Mouse (Mus musculus): ENCODE measurements around the gene Ak9. TPM values are rescaled to one million over a fixed set of nuclear protein-coding genes. Genes with fewer than 3 reads are reported as not detected.
A peak's percentile ranks its signal among the peaks of the same experiment; 100 is the strongest.
"Not testable (repeated sequence)": the region's sequence is repeated elsewhere in the genome, so short reads cannot be mapped to it uniquely, and the experiment has no call there.

The Ak9 gene
- total RNA-seq, 4 experiments from 2014 or later, result 0.03 TPM; not detected in 2

DNA sequence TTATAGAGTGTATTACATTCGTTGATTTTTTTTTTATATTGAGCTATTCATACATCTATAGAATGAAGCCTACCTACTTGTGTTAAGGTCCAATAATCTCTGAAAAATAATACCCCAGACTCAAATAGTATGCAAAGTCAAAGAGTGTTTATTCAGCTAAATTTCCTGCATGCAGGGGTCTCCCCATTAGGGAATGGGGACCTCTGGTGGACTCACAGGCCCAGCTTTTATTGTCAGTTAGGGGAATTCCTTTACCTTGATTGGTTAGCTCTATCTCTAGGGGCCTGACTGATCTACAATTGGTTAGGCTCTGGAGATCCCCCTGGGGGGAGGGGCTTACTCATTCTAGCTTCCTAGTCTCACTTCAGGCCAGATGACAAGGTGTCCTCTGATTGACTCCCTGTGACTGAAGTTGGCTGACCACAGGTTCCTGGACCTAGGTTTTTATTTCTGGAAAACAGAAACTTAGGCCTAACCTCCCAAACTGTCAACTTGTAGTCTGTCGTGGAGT, 28.8 kb downstream of the Ak9 start:
- no peak for DNase-seq (ENCODE audit: low spot score)

DNA sequence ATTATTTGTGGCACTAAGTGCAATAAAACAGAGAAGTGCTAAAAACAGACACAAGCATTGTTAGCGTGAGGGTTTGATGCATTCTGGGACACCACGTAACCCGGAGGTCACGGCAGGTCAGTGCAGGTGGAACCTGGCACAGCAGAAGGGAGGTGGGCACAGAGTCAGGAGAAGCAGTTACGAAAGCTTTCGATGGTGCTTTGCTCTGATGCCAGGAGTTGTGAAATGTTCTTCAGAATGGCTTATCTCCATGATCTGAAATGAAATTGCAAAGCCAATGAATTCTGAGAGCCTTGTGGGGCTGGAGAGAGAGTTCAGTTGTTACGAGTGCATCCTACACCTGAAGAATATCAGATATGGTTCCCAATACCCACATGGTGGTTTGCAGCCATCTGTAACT, 37.6 kb downstream of the Ak9 start:
- DNase-seq (ENCODE audit: low spot score), result no peak

DNA sequence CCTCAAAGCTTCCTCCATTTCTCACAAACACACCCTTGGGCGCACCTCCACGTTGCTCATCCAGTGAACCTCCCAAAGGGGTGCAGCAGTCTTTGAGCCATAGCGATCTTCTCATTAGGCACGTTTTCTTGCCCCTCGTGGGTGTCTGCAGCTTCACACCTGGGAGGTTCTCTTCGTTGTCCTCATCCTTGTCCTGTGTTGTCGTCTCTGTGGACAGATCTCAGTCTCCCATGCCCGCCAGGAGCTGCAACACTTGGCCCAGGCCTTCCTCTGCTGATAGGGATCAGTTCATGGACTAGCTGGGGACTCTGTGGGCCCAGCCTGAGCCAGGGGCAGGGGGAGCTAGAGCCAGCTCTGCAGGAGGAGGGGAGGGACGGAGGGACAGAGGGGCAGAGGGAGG, 61.3 kb downstream of the Ak9 start:
- no peak for DNase-seq (ENCODE audit: low spot score)

DNA sequence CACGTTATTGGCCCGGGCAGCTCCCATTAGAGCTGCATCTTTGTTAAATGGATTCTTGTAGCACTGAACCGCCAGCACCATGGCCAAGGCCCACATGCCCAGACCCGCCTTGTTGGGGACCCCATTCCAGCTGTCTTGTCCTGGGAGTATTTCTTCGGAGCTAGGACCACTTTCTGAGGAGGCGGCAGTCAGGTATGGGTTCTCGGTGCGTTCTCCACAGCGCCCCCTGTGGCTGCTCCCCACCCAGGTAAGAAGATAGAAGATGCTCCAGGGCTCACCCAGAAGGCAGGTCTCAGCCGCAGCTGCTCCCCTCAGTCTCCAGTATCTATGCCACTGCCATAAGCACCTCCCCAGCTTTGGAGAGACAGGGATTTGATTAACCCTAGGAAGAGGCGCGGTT, 76.7 kb downstream of the Ak9 start:
- no peak for DNase-seq (ENCODE audit: low spot score)

DNA sequence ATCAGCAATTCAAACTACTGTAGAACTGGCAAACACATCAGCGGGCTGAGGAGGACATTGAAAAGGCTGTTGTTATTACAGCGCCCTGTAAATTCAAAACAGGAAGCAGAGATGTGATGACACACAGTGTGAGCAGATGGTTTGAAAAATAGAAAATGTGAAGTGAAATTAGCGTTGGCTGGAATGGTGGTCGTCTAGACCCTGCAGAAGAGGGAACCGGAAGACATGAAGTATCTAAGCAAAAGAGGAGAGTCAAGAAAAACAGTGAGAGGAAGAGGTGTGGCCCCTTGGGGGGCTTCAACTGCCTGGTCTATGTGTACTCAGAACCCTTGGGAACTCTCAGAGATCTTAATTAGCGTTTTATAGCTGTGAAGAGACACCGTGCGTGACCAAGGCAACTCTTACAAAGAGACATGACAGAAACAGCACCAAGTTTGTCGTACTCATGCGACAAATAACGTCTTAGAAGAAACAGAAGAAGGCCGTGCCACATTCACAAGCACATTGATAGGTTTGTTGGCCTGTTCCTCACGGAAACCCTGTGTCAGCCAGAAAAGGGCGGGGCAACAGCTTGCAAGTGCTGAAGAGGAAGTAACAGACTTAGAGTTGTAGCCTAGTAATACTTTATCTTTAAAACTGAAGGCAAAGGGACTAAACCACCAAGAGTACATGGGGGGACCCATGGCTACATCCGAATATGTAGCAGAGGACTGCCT, 81.9 kb downstream of the Ak9 start:
- peak; percentile 41 for DNase-seq (ENCODE audit: low spot score)

DNA sequence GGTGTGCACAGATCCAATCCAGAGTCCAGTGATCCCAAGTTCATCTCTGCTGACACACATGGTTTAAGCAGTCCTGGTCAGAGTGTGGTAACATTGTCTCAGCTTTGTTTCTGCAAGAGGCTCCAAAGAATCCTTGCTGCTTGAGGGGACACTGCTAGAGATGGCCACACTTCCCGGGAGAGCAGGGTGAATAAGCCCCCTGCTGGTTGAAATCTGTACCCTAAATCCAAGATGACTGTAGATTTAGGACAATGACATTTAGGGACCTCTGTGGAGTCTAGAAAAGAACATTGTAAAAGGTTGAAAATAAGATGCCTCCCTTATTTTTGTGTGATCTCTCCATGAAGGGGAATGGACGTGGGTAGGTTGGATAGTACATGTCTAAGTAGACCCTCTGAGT, 89.8 kb downstream of the Ak9 start:
- DNase-seq (ENCODE audit: low spot score), result no peak

DNA sequence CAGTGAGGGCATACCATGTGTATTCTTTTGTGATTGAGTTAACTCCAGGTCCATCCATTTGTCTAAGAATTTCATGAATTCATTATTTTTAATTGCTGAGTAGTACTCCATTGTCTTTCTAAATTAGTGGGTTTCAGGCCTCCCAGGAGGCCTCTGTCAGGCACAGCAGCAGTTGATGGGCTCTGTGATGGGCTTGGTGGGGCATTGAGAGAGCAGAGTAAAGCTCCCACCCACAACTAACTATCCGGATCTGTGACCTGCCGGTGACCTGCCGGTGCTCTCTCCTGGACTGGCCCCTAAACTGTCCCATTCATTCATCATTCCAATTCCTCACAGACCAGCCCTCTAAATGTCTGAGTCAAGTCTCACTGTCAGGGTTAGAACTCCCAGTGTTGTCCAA, 97.3 kb downstream of the Ak9 start:
- DNase-seq (ENCODE audit: low spot score), result no peak

DNA sequence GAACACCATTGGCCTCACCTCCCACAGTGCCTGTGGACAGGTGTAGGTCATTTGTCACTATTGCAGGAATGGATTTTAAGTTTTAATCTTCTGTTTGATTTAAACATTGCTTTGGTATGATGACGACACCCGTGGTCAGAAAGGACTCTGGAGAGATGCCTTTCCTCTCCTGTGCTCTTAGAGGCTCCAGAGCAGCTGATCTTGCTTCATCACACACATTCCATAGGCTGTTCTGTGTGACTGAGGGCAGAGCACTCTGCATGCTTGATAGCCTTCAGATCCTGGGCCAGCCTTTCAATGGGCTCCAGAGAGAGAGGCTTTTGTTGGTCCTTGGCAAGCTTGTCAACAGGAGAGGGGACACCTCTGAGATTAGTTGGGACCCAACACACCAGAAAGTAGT, 99.6 kb downstream of the Ak9 start:
- no peak for DNase-seq (ENCODE audit: low spot score)

DNA sequence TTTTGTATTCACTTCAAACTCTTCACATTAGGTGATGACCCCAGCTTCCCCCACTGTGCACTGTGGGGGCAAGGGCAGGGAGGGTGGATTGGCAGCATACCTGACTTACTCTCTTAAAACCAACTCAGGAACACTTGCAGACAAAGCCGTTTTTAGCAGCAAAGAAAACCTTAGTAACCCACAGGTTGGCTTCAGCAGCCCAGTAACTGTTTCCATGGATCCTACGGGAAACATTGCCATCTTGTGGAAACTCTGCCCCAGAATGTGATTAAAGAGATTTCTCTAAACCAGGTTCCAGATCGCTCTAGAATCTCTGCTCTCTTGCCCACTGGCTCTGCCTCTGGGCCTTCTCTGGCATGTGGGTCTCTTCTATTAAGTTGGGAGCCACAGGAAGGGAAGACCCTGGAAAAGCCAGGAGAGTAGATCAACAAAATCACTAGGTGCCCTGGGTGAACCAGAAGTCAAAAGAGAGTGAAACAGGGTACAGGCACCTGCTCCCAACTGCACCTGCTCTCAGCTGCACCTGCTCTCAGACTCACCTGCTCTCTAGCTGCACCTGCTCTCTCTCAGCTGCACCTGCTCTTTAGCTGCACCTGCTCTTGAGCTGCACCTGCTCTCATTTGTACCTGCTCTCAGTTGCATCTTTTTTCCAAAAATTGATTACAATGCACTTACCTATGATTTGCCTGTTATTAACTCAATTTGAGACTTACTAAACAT, 100.3 kb downstream of the Ak9 start:
- no peak for DNase-seq (ENCODE audit: low spot score)

DNA sequence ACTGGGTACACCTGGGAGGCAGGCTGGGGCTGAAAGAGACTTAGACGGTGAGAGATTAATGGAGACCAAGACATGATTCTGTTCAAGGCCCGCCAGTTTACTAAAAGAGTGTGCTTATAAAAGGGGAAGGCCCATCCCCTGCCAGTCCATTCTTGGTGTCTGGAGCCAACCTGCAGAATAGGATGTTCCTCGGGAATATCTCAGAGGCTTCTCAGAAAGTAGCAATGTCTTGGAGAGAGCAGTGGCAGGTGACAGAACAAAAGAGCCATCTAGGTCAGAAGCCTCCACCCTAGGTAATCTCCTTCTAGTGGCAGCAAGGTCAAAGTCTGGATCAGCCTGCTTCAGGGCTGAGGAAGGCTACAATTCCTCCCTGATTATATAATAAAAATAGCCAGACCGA, 106.4 kb downstream of the Ak9 start:
- not testable (repeated sequence) for DNase-seq (ENCODE audit: low spot score)

DNA sequence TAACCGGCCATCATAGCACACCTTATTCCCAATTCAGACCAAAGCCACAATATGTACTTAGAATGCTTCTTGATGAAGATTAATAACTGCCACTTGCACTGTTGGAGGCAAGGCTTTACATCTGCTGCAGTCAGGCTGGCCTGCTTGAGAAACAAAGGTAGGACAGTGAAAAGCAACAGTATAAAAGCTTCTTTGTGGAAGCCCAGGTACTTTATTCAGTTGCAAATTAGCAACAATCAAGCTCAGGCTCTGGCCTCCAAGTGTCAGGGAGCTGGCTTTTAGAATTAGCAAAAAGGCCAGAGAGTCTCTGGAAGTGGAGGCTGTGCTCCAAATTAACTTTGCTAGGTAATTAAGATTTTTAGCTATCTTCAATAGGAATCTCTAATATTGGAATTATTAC, 107.0 kb downstream of the Ak9 start:
- not testable (repeated sequence) for DNase-seq (ENCODE audit: low spot score)

DNA sequence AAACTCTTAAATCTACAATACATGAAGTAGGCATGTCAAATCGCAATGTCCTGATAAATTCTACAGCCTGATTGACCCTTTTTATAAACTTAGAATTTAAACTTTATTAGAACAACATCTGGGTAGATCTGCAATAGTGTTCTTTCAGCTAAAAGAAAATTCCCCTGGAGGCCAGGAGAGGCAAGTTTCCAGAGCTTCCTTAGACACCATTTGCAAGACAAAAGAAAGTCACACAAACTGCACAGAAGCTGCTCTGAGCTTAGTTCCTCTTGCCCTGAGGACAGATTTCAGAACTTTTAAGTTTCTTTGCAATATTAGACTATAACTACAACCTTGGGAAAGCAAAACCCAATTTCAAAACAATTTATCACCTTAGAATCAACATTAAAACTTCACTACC, 109.7 kb downstream of the Ak9 start:
- not testable (repeated sequence) for DNase-seq (ENCODE audit: low spot score)

DNA sequence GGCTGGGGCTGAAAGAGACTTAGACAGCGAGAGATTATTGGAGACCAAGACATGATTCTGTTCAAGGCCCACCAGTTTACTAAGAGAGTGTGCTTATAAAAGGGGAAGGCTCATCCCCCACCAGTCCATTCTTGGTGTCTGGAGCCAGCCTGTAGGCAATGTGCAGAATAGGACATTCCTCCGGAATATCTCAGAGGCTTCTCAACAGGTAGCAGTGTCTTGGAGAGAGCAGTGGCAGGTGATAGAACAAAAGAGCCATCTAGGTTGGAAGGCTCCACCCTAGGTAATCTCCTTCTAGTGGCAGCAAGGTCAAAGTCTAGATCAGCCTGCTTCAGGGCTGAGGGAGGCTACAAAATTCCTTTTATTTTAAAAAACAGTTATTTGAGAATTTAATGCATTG, 111.6 kb downstream of the Ak9 start:
- not testable (repeated sequence) for DNase-seq (ENCODE audit: low spot score)

DNA sequence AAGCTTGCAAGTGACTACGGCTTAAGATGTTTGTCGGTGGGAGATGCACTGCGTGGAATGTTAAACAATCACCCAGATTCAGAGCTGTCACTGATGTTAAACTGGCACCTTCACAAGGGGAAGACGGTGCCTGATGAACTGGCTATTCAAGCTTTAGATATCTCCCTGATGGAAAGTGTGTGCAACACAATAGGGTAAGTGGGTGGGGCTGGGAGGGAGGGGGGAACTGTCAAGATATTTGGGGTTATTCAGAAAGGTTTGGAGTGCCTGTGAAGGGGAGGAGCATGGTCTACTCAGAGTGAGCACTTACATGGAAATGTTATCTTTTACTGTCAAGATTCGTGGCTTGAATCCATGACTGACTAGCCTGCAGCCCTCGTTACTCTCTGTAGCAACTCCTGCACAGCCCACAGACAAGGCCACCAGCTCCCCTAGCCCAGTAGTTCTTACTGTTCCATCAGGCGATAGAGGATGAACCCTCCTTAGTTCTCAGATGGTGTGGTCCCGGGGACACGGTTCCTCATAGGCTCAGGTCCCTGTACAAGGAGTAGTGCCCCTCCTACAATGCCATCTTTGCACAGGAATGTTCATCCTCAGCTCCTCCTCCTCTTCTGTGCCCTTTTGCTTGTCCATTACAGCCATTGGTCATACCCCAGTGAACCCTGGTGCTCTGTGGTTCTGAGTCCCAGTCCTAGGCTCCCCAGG, 116.9 kb downstream of the Ak9 start:
- DNase-seq (ENCODE audit: low spot score), result no peak

DNA sequence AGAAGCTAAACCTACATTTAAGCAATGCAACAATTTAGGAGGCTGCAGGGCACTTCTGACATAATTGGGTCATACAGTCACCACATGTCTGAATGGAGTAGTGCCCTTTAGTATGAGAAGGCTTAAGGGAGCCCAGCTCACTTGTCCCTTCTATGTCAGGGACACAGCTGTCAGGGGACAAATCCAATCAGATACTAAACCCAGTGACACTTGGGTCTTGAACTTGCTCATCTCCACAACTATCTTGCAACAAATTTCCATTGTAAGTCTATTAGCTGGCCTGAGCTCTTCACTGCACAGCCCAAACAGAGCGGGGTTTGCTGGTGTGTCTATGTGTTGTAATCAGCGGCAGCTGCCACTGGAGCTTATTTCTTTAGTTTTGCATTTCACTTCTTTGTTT, 119.9 kb downstream of the Ak9 start:
- no peak for DNase-seq (ENCODE audit: low spot score)

DNA sequence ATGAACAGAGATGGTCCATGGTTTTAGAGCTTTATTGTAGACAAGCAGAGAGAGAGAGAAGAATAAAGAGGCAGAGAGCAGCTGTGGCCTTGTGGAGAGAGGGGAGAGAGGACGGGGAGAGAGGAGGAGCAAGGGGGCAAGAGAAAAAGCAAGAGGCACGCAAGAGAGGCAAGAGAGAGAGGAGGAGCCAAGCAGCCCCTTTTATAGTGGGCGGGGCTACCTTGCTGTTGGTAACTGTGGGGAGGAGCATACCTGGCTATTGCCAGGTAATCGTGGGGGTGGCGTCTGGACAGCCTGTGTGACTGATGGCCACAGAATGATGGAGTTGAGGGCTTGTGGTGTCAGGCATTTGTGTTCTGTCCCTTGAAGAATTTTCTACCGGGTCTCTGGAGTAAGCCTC, 122.6 kb downstream of the Ak9 start:
- no peak for DNase-seq (ENCODE audit: low spot score)

DNA sequence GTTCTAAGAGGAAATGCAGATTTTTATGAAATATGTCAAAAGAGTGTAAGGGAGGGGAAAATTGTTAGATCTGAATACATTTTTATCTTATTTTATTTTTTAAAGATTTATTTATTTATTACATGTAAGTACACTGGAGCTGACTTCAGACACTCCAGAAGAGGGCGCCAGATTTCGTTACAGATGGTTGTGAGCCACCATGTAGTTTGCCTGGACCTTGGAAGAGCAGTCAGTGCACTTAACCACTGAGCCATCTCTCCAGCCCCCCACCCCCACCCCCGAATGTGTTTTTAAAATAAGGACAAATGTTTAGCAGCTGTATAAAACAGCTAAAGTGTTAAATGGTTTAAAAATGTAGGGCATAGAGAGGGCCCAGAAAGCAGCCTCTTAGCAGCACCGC, 130.8 kb downstream of the Ak9 start:
- DNase-seq (ENCODE audit: low spot score), result peak; percentile 62

DNA sequence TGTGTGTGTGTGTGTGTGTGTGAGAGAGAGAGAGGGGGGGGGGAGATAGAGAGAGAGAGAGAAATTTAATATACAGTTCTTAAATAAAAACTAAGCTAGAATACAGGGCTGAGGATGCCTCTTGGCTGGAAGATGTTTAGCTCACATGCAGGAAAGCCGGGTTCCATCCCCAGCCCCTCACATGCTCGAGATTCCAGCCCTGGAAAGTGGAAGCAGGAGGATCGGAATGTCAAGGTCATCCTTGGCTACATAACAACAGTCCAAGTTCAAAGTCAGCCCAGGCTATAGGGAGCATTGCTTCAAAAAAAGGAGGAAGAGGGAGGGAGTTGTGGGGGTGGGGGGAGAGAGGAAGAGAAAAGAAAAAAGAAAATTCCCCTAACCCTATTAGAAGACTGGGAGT, 131.4 kb downstream of the Ak9 start:
- no peak for DNase-seq (ENCODE audit: low spot score)

DNA sequence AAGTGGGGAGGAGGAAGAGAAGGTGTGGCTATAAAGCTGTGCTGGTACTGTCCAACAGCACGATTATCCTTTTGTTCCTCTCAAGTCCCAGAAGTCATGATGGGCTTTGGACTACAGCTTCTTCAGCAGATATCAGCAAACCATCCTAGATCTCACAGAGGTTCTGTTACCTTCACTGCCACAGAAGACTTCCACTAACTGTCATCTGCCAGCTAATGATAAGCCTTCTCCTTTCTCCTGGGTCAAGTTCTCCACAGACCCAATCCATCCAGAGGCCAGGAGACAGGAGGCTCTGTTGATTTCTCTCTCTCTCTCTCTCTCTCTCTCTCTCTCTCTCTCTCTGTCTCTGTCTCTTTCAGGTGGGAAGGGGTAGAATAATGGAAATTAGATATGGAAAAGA, 144.4 kb downstream of the Ak9 start:
- DNase-seq (ENCODE audit: low spot score), result no peak

DNA sequence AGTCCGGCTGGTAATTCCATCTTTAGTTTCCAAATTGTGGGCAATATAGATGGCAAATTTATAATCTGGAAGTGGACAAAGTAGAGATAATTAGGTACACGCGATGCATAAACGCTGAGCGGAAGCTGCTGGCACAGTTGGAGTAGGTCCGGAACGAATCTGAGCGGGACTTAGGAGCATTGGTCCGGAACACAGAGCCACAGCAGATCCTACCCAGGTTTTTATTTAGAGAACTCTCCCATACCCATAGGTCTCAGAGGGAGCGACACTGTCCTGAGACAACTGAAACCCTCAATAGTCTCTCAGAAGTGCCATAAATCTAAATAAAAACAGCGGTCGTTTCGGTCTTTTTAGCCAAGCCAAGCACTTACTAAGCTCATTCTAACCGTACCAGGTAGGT, 145.9 kb downstream of the Ak9 start:
- DNase-seq (ENCODE audit: low spot score), result no peak

DNA sequence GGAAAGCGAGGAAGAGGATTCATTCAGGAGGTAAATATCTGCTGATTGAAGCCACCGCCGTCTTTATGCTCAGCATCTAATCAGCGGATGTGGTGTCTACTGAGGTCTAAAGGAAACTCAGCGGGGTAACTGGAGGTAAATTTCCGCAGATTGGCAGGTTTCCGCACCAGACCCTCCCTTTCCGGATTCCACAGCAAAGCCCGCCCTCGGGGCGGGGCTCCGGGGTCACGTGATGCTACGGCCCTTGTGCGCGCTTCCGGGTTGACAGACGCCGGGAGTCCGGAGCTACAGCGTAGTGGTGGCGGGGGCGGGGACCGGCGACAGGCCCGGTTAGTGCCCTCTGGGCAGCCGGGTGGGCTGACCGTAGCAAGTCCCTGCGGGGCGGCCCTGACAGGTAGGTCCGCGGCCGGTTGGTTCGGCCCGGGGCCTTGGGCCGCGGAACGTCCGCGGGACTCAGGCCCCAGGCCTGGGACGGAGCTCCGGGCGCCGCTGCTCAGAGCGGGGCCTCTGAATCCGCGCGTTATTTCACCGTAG, 146.4 kb downstream of the Ak9 start, which contains the start of gene Zbtb24:
TSS of gene Zbtb24 (plus strand) at position 247 of the 534 bp plus-strand sequence.
- peak; percentile 95 for DNase-seq (ENCODE audit: low spot score)

DNA sequence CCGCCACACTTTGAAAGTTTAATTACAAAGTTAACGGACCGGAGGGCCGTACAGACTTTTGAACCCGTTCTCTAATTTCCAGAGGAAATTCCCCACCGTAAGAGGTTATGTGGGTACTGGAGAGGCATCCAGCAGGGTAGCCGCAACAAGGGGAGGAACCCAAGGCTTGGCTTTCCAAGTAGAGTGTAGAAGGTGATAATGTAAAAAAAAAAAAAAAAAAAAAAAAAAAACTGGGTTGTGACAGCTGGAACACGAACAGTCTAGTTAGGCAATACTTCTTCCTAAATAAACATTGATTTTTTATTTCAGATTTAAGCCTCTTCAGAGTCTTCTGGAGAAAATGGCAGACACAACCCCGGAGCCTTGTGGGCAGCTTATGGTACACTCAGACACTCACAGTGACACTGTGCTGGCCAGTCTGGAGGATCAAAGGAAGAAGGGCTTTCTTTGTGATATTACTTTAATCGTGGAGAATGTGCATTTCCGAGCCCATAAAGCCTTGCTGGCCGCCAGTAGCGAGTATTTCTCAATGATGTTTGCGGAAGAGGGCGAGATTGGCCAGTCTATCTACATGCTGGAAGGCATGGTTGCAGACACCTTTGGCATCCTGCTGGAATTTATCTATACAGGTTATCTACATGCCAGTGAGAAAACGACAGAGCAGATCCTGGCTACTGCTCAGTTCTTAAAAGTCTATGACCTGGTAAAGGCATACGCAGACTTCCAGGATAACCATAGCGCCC, 147.2 kb downstream of the Ak9 start:
- DNase-seq (ENCODE audit: low spot score), result no peak
